Mouse (Mus musculus) gastrocnemius, postnatal 14 days (tissue): ENCODE measurements around the gene Agpat4. TPM values are rescaled to one million over a fixed set of nuclear protein-coding genes. Genes with fewer than 3 reads are reported as not detected.
"Not testable (repeated sequence)": the region's sequence is repeated elsewhere in the genome, so short reads cannot be mapped to it uniquely, and the experiment has no call there.

ENCODE experiments used
- DNase-seq: peaks from one replicate; pipeline ENCODE4 v3.0.0; 2021; ENCODE audit warnings: mixed read lengths
- intact Hi-C: fragments of 180-260 bp; cut with DNase I; formaldehyde crosslinking; loops from one replicate; pipeline ENCODE4 v1.15.1; 2025; ENCODE audit warnings: low total_unique reads
- total RNA-seq, 2 experiments: library from RNA; stranded (reverse); gene quantifications; 2 replicates each; pipeline ENCODE4 v1.2.3; 2021

Agpat4 gene
- total RNA-seq, 2 experiments from 2014 or later, result 4.5 to 4.8 TPM

DNA sequence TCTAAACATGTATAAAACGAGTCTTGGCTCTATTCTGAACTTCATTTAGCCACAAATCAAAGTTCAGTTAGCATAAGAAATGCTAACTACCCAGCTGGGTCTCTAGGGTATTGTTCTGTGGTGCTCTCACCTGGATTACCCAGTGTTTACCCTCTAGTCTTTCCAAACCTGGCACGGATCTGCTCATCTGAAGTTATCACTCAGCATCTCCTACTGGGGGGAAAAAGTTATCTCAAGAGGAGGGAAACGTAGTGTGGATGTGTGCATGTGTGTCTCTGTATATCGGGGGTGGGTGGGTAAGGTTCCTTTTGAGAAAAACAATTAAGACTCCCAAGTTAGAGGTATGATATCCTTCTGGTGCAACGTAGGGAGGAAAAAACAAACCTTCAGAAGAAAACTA is 1.8 kb downstream of the Agpat4 start:
- intact Hi-C loops, result no loop called here
- no peak for DNase-seq

DNA sequence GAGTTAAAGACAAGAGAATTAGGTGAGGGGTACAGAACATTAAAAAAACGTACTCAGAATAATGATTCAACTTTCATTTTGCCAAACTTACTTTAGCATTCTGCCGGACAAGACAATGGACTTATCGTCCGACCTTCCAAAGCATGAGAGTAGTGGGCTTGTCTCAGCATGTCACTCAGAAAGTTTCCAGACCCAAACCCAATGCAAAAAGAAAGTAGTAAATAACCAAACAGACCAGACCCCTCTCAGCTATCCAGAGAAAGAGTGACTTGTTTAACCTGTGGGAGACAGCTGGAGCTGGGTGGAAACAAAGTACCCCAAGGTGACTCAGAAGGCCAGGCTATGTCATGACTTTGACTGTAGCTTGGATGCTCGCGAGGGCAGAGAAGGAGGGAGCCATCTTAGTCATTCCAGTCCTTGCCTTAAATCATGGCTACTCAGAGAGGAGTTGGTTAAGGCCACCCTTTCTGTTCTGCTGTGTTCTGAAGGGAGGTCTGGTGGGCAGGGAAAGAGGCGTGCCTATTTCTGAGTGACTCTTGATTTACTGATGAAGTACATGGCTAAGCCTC is 2.8 kb downstream of the Agpat4 start:
- intact Hi-C loops, result no loop called here
- DNase-seq, result no peak

DNA sequence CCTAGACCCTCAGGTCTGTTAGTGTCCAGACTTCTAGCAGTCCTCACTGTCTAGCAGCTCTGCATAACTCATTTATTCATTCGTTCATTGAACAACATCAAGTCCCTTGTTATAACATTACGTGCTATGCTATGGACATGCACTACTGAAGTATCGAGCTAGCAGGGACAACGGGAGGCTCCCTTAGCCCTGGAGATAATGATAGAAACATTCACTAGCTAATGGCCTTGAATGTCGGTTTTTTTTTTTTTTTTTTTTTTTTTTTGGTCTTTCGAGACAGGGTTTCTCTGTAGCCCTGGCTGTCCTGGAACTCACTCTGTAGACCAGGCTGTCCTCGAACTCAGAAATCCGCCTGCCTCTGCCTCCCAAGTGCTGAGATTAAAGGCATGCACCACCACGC is 3.8 kb downstream of the Agpat4 start:
- DNase-seq, intact Hi-C loops: not testable (repeated sequence)

DNA sequence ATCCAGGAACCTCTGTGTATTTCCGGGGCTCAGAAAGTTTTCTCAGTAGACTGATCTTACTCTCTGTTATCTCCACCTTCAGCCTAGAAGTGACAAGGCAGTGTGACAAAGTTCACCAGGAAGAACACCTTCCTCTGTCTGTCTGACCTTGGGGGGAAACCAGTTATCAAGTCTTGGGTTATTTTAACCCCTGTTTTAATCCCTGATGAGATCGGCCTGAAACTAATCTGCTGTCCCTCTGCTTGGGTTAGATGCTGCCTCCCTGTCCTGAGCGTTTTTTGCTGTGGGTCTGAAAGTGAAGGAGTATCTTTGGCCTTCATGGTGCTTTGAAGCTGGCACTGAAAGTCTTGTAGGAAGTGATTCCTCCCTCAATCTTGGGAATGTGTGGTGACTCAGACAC is 4.7 kb downstream of the Agpat4 start:
- intact Hi-C loops, result no loop called here
- DNase-seq, result no peak

DNA sequence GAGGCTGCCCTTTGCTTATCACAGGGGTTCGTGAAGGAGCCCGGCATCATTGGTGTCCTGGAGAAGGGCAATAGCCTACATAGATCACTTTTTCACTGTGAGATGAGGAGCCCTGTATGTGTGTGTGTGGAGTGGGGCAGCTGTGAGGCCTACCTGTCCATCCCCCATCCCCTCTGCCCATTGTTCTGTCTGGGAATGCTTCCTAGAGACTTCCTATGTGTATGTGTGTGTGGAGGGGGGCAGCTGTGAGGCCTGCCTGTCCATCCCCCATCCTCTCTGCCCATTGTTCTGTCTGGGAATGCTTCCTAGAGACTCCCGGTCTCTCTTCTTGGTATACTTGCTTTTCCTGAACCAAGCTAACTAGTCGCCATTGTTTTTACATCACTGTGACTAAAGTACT is 8.6 kb downstream of the Agpat4 start:
- intact Hi-C loops, result no loop called here
- no peak for DNase-seq

DNA sequence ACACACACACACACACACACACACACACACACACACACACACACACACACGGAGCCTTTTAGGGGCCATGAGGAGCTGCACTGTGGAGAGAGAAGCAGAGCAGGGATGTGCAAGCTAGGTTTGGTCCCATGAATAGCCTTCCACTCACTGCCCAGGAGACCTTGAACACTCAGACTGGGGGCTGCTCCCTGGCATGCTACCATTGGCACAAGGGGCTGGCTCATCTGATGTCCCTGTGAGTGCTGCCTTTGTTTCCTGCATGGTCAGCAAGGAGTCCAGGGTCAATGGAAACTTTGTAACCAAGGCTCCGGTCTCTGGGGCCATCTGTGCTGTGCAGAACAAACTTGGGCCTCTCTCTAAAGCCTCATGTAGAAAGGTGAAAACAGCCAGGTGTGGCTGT is 10.5 kb downstream of the Agpat4 start:
- intact Hi-C loops, result no loop called here
- DNase-seq, result no peak

DNA sequence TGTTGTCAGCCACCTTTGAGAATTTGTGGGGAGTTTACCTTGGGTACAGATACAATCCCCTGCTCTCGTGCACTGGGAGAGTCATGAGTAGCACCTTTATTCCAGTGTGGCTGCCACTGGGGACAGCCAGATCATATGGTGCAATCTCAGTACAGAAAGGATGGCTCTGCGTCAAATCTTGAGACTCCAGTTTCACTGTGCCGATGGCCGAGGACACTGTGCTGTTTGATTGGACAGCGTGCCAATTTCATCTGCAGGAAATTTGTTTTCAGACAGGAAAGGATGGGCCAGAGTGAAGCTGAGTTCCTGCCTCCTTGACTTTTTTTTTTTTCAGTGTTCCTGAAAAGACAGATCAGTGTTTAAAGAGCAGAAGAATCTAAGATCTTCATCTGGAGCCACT is 12.7 kb downstream of the Agpat4 start:
- intact Hi-C loops, result no loop called here
- no peak for DNase-seq

DNA sequence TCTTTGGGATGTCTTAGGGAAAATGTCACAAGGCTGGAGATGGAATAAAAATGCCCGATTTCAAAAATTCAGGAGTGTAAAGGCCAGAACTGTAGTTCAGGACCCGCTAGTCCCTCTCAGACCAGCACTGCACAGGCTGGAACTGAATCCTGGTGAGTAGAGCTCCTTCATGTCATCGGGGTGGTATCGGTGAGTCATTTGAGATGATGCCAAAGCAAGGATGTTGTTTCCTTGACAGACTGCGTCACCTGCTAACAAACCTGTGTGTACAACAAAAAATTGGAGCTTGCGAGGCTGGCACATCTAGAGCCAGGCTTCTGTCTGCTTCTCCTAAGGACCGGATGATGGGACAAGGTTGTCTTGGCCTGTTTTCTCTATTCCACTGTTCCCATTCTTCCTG is 13.1 kb downstream of the Agpat4 start:
- intact Hi-C loops, result no loop called here
- DNase-seq, result no peak

DNA sequence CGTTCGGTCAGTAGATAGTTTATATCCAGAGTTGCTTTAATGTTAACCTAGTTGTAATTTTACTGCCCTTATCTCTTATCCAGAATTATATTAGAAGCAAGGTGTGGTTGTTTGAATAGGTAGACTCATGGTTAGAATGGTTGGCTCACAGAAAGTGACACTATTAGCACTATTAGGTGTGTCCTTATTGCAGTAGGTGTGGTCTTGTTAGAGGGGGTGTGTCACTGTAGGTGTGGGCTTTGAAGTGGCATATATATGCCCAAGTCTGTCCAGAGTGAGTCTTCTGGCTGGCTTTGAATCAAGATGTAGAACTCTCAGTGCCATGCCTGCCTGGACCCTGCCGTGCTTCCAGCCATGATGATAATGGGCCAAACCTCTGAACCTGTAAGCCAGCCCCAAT is 14.4 kb downstream of the Agpat4 start:
- intact Hi-C loops, result no loop called here
- no peak for DNase-seq

DNA sequence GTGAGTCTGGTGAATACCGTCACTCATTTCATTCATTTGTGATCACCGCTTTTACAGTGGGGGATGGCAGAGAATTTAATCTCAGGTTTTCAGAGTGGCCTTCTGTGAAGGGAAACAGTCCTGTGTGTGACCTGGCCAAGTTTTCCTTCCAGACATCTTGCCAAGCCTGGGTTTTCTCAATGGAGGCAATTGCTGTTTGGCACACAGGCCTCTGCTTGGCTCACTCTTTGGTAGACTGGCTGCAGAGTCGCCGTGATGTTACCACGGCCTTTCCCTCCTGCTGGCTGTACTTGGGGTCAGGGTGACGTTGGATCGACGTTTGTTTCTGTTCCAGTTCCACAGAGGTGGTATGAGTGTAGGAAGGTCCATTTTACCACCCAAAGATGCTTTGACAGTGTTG is 15.5 kb downstream of the Agpat4 start:
- intact Hi-C loops, result no loop called here
- no peak for DNase-seq

DNA sequence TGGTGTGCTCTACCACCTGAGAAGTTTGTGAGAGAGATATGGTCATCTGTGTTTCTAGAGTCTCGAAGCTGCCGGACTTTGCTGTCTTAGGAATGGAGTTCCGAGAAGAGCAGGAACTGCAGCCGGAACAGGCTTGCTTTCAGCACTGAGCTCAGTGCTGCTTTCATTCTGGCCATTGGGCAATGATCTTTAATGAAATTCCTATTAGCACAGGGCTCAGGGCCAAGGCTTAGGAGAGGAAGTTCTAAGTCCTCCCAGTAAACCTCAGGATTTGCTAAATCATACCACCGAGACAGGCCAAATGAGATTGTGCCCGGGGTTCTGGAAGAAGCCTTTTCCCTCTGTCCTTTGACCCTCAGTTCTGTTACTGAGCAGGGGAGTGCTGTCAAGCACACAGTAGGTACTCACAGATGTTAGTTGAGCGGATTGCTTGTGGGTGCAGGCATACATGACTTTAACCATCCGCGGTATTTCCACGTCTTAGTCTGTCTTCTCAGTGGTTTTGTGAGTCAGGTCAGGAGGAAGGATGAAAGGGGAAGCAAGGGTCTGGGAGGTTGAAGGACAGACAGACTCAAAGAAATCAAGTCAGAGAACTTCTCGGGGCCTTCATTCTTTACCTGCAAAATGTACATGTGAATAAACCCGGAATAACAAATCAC is 16.6 kb downstream of the Agpat4 start:
- intact Hi-C loops, result no loop called here
- no peak for DNase-seq

DNA sequence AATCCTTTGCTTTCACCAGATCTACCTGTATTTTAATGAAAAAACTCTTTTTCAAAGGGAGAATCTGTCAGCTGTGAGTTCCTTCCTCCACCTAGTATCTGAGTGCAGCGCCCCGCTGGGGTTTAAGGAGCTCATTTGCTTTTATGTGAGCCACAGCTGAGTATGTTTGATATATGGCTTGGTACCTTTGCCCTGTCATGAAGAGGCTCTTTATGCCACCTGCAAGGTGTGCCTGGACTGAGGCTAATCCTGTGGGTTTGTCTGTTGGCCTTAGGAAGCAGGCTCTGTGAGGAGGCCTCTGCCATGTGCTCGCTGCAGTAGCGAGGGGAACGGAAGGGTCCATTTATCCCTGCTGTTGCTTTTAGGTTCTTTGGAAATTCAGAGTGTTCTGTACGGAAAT is 19.9 kb downstream of the Agpat4 start:
- no peak for DNase-seq
- intact Hi-C loops, result no loop called here

DNA sequence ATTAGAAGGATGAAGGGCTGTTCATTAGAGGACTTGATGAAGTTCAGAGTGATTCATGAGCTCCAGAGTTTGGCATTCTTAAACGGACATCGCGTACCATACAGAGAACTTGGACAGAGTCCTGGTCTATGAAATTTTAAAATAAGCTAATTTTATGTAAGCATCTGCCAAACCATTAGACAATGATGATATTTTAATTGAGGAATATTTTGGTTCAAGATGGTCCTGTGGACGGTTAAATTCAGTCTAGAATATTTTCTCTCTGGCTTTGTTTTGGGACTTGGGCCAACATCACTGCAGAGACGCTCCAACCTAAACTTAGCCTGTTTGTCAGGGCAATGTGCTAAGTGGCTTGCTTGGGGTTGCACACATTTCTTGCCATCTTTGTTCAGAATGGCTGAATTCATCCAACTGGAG is 25.5 kb downstream of the Agpat4 start:
- intact Hi-C loops, result no loop called here
- DNase-seq, result no peak

DNA sequence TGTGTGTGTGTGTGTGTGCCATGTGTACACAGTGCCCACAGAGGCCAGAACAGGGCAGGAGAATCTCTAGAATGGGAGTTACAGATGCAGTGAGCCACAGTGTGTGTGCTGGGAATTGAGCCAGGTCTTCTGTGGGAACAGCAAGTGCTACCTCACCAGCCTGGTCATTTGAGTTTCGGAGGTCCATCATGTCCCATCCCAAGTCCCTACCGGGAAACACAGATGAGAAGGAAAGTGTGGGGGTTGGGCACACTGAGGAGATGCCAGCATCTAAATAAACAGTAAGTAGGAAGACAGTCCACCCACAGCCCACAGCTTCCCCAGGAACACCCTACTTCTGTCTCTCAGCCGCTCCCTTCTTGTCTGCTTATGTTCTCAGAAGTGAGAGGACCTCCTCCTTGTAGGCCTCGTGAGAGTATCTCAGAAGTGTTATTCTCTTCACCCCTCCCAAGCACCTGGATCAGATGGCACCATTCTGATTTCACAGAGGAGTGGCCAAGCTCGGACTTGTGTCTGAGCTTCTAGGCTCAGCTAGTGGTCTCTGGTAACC is 27.7 kb downstream of the Agpat4 start:
- DNase-seq, result no peak
- intact Hi-C loops, result no loop called here

DNA sequence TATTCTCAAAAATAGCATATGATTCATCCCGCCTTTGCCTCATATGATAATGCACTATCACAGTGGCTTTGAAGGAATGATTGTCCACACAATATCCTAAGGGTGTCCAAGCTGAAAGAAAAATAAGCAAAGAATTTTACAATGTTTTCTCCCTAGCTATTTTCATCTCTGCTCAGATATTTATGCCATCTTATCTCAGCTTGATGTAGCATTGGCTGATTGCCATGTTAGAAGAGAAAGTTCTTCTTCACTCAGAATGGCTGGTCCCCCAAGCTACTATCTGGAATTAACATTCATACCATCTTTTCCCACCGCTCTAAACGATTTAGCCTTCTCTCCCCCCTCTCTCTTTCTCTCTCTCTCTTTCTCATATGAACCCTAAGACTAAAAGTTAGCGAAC is 29.3 kb downstream of the Agpat4 start:
- DNase-seq, result no peak
- intact Hi-C loops, result no loop called here

DNA sequence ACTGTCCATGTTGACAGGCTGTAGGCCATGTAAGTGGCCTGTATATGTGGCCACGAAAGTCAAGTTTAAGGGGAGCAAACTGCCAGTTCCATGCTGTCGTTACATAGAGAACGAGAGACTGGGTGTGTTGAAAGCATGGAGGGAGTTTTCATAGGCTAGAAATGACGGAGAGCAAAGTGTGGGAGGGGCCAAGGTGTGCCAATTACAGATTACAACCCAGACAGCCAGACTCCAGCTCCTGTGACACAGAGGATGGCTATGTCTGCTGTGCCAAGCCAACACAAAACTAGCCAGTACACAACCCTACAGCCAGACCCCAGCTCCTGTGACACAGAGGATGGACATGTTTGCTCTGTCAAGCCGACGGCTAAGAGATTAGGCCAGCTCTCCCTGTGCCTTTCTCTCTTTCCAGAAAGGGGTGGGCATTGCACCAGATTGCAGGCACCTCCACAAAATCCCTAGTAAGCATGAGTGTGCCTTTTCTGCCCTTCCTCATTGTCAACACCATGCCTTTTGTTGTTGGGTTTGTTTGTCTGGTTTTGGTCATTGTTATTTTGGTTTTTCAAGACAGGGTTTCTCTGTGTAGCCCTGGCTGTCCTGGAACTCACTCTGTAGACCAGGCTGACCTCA is 30.8 kb downstream of the Agpat4 start:
- intact Hi-C loops, result no loop called here
- DNase-seq, result no peak

DNA sequence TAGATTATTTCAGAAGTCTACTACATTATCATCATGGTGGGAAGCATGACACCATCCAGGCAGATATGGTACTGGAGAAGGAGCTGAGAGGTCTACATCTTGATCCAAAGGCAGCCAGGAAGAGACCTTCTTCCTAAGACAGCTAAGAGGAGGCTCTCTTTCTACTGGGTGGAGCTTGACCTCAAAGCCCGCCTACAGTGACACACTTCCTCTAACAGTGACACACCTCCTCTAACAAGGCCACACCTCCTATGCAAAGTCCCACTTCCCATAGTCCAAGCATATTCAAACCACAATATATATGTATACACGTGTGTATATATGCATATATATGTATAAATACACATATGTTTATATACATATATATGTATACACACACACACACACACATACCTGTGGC is 32.5 kb downstream of the Agpat4 start:
- no peak for DNase-seq
- intact Hi-C loops, result no loop called here

DNA sequence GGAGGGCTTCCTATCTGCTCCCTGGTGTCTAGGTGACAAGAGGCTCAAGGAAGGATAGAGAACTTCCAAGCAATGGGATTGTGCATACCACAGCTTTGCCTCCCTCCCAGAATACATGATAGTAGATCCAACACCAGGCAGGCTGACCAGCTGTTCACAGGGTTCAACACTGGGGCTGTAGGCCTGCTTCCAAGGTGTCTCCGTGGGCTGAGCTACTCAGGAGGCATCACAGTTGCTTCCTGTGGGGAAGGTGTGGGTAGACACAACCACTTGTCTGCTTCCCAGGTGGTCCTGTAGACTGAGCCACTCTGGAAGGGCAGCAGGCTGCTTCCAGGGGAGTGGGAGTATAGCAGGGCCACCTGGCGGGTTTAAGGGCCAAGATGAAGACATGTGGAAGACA is 35.8 kb downstream of the Agpat4 start:
- DNase-seq, result no peak
- intact Hi-C loops, result no loop called here

DNA sequence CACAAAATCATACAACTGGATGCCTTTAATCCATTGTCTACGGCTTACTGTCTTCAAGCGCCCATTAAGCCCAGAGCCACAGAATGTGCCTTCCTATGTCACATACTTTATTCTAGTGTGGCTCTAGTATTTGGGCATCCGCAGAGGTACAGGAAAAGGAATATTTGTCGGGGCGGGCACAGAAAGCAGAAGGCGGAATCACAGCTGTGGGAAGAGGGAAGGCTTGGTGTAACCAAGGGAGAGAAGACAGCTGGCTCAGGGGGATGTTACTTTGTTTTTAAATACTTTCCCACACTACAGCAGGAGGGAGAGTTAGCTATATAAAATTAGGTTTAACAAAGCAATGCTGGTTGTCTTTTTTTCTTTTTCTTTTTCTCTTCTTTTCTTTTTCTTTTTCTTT is 36.7 kb downstream of the Agpat4 start:
- intact Hi-C loops, result no loop called here
- no peak for DNase-seq

DNA sequence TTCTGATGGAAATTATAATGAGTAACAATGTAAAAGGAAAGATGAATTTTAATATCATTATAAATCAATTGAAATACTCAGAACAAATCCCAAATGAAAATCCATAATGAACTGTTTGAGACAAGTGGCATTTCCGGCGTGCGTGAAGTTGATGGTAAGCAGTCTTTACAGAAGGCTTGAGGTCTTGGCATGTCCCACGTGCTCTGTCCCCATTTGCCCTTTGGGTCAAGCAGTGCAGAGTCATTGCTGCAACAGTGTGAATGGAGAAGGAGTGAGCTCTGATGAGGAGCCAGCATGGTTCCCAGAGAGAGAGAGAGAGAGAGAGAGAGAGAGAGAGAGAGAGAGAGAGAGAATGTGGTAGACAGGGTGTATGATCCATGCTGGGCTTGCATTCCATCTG is 37.4 kb downstream of the Agpat4 start:
- intact Hi-C loops, result no loop called here
- no peak for DNase-seq

DNA sequence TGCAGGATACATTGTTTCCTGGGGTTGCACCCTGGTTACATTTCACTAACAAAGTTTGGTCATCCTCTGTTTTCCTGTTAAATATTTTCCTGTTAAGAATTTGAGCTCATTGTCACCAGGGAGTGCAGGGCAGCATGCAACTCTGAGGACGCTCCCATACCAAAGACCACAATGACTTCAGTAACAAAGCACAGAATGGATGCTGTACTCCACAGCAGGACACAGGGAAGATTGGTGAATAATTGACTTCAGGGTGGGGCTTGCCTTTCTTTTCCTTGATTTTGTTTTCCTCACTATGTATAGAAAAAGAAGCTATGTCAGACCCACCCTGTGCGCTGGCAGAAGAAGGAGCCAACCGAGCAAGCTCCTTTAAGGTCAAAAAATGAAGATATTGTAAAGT is 38.2 kb downstream of the Agpat4 start:
- no peak for DNase-seq
- intact Hi-C loops, result no loop called here
